Mouse (Mus musculus): ENCODE data around the gene Dcp1a. TPM values are rescaled to one million over a fixed set of nuclear protein-coding genes. Genes with fewer than 3 reads are reported as not detected.
"Not testable (repeated sequence)": the region's sequence is repeated elsewhere in the genome, so short reads cannot be mapped to it uniquely, and the experiment has no call there.

Dcp1a gene
- polyA plus RNA-seq, 1 experiment from 2014 or later, result 16.2 TPM

GRCm38 (mm10) chr14:30528392-30528791 lies 49.1 kb downstream of the Dcp1a start:
- no peaks in the 10 kb centered on the region for H3K9me3 ChIP-seq
- WGBS, result 92% methylated on average over 10 of the region's 10 CpGs
- no peak overlapping the region for H3K4me2 ChIP-seq
- H3K4me3 ChIP-seq, result no peak overlapping the region
- no peak overlapping the region for H3K27ac ChIP-seq (replicated peaks)
- no peak for ATAC-seq (ENCODE audit: low FRiP score, low read depth)
- H3K4me1 ChIP-seq (replicated peaks), result peaks cover 8% of the 10 kb centered on the region
- H3K9ac ChIP-seq, result no peak overlapping the region
- no peaks in the 10 kb centered on the region for H3K27me3 ChIP-seq
- peaks cover 21% of the 10 kb centered on the region for H3K36me3 ChIP-seq

GRCm38 (mm10) chr14:30528961-30529360 lies 49.6 kb downstream of the Dcp1a start:
- H3K9ac ChIP-seq, result no peak overlapping the region
- ATAC-seq (ENCODE audit: low FRiP score, low read depth), result no peak
- no peak overlapping the region for H3K4me3 ChIP-seq
- no peak overlapping the region for H3K4me2 ChIP-seq
- peaks cover 17% of the 10 kb centered on the region; the same call in 1 of the 2 replicates for H3K36me3 ChIP-seq
- H3K4me1 ChIP-seq (replicated peaks), result peaks cover 8% of the 10 kb centered on the region
- H3K9me3 ChIP-seq, result no peaks in the 10 kb centered on the region
- H3K27me3 ChIP-seq, result no peaks in the 10 kb centered on the region
- no peak overlapping the region for H3K27ac ChIP-seq (replicated peaks)
- WGBS, result 83% methylated on average over 5 of the region's 5 CpGs

- H3K4me1 ChIP-seq (replicated peaks), result peaks cover 8% of the 10 kb centered on the region
- no peak overlapping the region for H3K4me3 ChIP-seq
- H3K27me3 ChIP-seq, result no peaks in the 10 kb centered on the region
- H3K9me3 ChIP-seq, result no peaks in the 10 kb centered on the region
- no peak overlapping the region for H3K9ac ChIP-seq
- no peak for ATAC-seq (ENCODE audit: low FRiP score, low read depth)
- H3K4me2 ChIP-seq, result no peak overlapping the region
- no peak overlapping the region for H3K27ac ChIP-seq (replicated peaks)
- WGBS, result 92% methylated on average over 12 of the region's 12 CpGs
- peaks cover 17% of the 10 kb centered on the region; the same call in 1 of the 2 replicates for H3K36me3 ChIP-seq
Observed at GRCm38 (mm10) chr14:30529454-30529853, 50.1 kb downstream of the Dcp1a start.

GRCm38 (mm10) chr14:30530726-30531269 lies 51.5 kb downstream of the Dcp1a start:
- no peak overlapping the region for H3K4me3 ChIP-seq
- no peak overlapping the region for H3K9ac ChIP-seq
- ATAC-seq (ENCODE audit: low FRiP score, low read depth), result 0 out of 2 replicates have a peak, but pooled peaks have one; percentile 30
- H3K4me2 ChIP-seq, result no peak overlapping the region
- H3K36me3 ChIP-seq, result peaks cover 11% of the 10 kb centered on the region; the same call in 1 of the 2 replicates
- peaks cover 8% of the 10 kb centered on the region for H3K4me1 ChIP-seq (replicated peaks)
- 44% methylated on average over 8 of the region's 8 CpGs for WGBS
- no peak overlapping the region for H3K27ac ChIP-seq (replicated peaks)
- H3K9me3 ChIP-seq, result no peaks in the 10 kb centered on the region
- H3K27me3 ChIP-seq, result no peaks in the 10 kb centered on the region

- no peak for ATAC-seq (ENCODE audit: low FRiP score, low read depth)
- H3K9me3 ChIP-seq, result no peaks in the 10 kb centered on the region
- H3K27ac ChIP-seq (replicated peaks), result no peak overlapping the region
- no peak overlapping the region for H3K4me2 ChIP-seq
- WGBS, result 81% methylated on average over 5 of the region's 5 CpGs
- peaks cover 5% of the 10 kb centered on the region; the same call in 1 of the 2 replicates for H3K36me3 ChIP-seq
- H3K4me1 ChIP-seq (replicated peaks), result peaks cover 8% of the 10 kb centered on the region
- H3K4me3 ChIP-seq, result no peak overlapping the region
- no peak overlapping the region for H3K9ac ChIP-seq
- no peaks in the 10 kb centered on the region for H3K27me3 ChIP-seq
Observed at GRCm38 (mm10) chr14:30531431-30531830, 52.1 kb downstream of the Dcp1a start.

- no peak for ATAC-seq (ENCODE audit: low FRiP score, low read depth)
- H3K4me3 ChIP-seq, result no peak overlapping the region
- H3K36me3 ChIP-seq, result 0 out of 2 replicates have a peak, but pooled peaks cover 3% of the 10 kb centered on the region
- H3K9ac ChIP-seq, result no peak overlapping the region
- H3K4me1 ChIP-seq (replicated peaks), result peaks cover 8% of the 10 kb centered on the region
- no peaks in the 10 kb centered on the region for H3K27me3 ChIP-seq
- WGBS, result 93% methylated on average over 6 of the region's 6 CpGs
- no peak overlapping the region for H3K4me2 ChIP-seq
- H3K27ac ChIP-seq (replicated peaks), result no peak overlapping the region
- no peaks in the 10 kb centered on the region for H3K9me3 ChIP-seq
Observed at GRCm38 (mm10) chr14:30531896-30532295, 52.6 kb downstream of the Dcp1a start.

GRCm38 (mm10) chr14:30533780-30534450 lies 54.6 kb downstream of the Dcp1a start:
- 85% methylated on average over 6 of the region's 6 CpGs for WGBS
- no peaks in the 10 kb centered on the region for H3K9me3 ChIP-seq

GRCm38 (mm10) chr14:30541541-30541940 lies 62.2 kb downstream of the Dcp1a start:
- Histone ChIP-seq H3K4me3 (no peak overlapping the region), H3K27ac (replicated peaks) (no peak overlapping the region), H3K27me3 (no peaks in the 10 kb centered on the region), H3K4me1 (replicated peaks) (peaks cover 4% of the 10 kb centered on the region), H3K9me3 (no peaks in the 10 kb centered on the region), H3K36me3 (no peaks in the 10 kb centered on the region), H3K9ac (no peak overlapping the region), H3K4me2 (no peak overlapping the region)
- WGBS, result 41% methylated on average over 10 of the region's 10 CpGs
- peak; percentile 89 for ATAC-seq (ENCODE audit: low FRiP score, low read depth)

More at GRCm38 (mm10) chr14:30533780-30534450, 54.6 kb downstream of the Dcp1a start:
- Histone ChIP-seq H3K27ac (replicated peaks) (no peak overlapping the region), H3K9ac (no peak overlapping the region), H3K36me3 (no peaks in the 10 kb centered on the region), H3K4me1 (replicated peaks) (peaks cover 8% of the 10 kb centered on the region), H3K4me2 (no peak overlapping the region), H3K4me3 (no peak overlapping the region), H3K27me3 (no peaks in the 10 kb centered on the region)
- no peak for ATAC-seq (ENCODE audit: low FRiP score, low read depth)

GRCm38 (mm10) chr14:30543331-30543730 lies 64.0 kb downstream of the Dcp1a start:
- H3K9ac ChIP-seq, result not testable (repeated sequence)
- WGBS, result 89% methylated on average over 5 of the region's 5 CpGs

GRCm38 (mm10) chr14:30548131-30548720 lies 68.9 kb downstream of the Dcp1a start, which contains the start of gene Tkt:
Gene Tkt, plus strand, starts transcription at chr14:30548359.
- Histone ChIP-seq H3K4me1 (replicated peaks) (peaks cover 30% of the 10 kb centered on the region), H3K27me3 (no peaks in the 10 kb centered on the region), H3K9me3 (no peaks in the 10 kb centered on the region), H3K27ac (replicated peaks) (peak within 1 kb of the TSS; percentile 94), H3K4me3 (peak within 1 kb of the TSS; percentile 65), H3K9ac (peak within 1 kb of the TSS; percentile 74), H3K4me2 (peak within 1 kb of the TSS; percentile 74), H3K36me3 (no peaks in the 10 kb centered on the region)
- peak; percentile 55 for ATAC-seq (ENCODE audit: low FRiP score, low read depth)
- WGBS, result 27% methylated on average over 8 of the region's 8 CpGs

More at GRCm38 (mm10) chr14:30543331-30543730, 64.0 kb downstream of the Dcp1a start:
- not testable (repeated sequence) for H3K36me3 ChIP-seq; ATAC-seq (ENCODE audit: low FRiP score, low read depth); H3K27me3 ChIP-seq; H3K27ac ChIP-seq (replicated peaks); H3K4me2 ChIP-seq; H3K4me3 ChIP-seq; H3K9me3 ChIP-seq
- peaks cover 11% of the 10 kb centered on the region for H3K4me1 ChIP-seq (replicated peaks)

- Histone ChIP-seq H3K4me1 (replicated peaks) (peaks cover 34% of the 10 kb centered on the region), H3K27me3 (no peaks in the 10 kb centered on the region), H3K4me2 (peak overlapping the region; percentile 74), H3K36me3 (no peaks in the 10 kb centered on the region), H3K4me3 (peak overlapping the region; percentile 65), H3K27ac (replicated peaks) (peak overlapping the region; percentile 94), H3K9ac (peak overlapping the region; percentile 74), H3K9me3 (no peaks in the 10 kb centered on the region)
- ATAC-seq (ENCODE audit: low FRiP score, low read depth), result peak; percentile 93
- under 1% methylated on average over 68 of the region's 69 CpGs for WGBS
Observed at GRCm38 (mm10) chr14:30548965-30549776, 69.8 kb downstream of the Dcp1a start.
